Mouse (Mus musculus): ENCODE results near the gene Olfr655. TPM values are rescaled to one million over a fixed set of nuclear protein-coding genes. Genes with fewer than 3 reads are reported as not detected.

Gene Olfr655
- not detected in 2 replicates for polyA plus RNA-seq (2015; fragmentation: Nextera tagmentation; extraction: Ambion mirVana)

DNA sequence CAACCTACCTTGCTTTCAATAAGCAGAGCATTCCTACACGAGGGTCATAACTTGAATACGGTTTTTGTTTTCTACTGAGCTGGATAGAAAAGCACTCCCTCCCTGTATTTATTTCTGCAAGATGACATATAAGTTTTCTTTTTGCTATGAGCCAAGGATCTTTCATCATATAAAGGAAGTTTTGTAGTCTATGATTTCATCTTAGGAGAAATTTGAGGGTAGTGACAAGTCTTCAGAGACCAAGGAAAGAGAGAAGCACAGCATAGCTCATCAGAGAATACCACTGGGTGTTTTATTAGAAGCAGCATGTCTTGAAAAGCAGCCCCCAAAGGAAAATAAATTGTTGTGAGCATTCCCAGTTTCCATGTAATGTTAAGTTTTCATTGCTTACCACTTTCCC is at the start of gene Olfr655:
Gene Olfr655, minus strand, starts transcription at position 101 of the 400 bp plus-strand sequence.

DNA sequence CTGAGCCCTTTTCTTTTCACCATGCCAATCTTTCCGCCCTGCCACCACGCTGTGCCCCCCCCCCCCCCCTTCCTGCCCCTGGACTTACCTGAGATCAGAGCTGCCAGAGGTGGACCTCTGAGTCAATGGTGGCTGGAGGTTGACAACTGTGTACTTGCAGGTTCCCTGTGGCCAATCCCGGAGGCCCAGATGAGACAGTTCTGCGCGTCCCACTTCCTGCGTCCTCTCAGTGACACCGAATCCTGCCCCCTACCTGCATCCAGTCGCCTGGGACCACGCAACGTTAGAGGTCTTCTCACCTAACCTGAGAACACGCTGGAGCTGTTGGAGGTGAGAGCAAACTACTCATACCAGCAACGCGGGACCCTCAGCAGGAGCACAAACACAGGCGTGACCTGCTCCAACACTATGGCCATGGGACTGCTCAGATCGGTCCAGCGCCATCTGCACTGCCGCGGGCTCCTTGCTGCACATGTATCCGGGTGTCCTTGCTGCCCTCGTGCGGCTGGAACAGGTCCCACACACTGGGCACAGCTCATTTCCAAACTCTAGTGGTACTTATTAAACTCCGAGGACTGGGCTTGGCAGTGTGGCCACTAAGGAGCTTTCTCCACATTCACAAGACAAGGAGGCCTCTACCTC is 45.4 kb upstream of the Olfr655 start, which contains the start of gene Olfr658:
Gene Olfr658, minus strand, starts transcription at position 465 of the 642 bp plus-strand sequence.

DNA sequence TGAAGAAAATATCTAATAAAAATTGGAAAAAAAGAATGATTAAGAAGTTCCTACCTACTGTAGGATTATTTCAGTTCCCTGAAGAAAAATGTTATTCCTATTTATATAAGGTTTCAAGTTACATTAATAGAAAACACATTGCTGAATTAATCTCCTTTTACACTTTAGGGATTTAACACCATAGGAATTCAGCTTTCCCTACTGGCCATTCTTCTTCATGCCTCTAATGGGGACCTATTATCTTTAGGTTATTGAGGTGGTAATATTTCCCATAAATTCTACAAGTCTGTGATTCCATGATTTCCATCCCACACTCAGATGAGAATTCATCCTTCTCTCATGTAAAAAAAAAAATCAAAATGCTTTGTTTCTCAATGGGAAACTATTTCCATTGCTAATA is 22.9 kb upstream of the Olfr655 start, which contains the start of gene Olfr657:
Gene Olfr657, plus strand, starts transcription at position 301 of the 400 bp plus-strand sequence.

DNA sequence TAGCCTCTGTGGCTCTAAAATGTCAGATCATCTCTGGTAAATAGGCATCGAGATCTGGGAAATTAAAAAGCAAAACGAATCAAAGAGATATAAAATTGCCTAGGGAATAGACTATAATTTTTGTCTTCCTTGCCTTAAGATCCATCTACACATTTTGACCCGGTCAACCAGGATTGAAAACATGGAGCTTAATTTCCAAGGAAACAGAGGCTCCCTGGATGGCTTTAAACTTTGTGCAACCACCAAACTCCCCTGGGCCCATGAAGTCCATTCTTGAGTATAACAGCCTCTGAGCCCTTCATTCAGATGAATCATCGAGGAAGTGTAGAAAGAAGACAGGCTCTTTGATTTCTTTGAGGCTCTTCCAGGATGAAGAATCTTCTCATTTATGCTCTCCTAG is 12.1 kb upstream of the Olfr655 start, which contains the start of gene Olfr656:
Gene Olfr656, plus strand, starts transcription at position 301 of the 400 bp plus-strand sequence.

DNA sequence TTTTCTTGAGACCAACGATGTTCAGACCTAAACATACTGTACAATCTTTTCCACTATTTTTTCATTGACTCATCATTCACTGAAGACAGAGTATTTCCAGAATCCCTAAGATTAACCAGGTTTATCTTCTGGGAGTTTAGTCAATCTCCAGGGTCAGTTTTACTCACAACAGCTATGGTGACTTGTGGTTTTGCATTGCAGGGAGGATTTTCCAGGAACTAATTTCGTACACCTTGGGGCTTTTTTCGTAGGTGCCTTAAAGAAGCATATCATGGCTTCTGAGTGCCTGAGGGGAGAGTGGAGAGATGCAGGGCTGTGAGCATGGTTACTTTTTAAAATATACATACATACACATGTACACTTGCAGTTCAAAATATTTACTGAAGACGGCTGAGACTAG is 14.9 kb downstream of the Olfr655 start, which contains the start of gene Olfr654:
Gene Olfr654, plus strand, starts transcription at position 301 of the 400 bp plus-strand sequence.

DNA sequence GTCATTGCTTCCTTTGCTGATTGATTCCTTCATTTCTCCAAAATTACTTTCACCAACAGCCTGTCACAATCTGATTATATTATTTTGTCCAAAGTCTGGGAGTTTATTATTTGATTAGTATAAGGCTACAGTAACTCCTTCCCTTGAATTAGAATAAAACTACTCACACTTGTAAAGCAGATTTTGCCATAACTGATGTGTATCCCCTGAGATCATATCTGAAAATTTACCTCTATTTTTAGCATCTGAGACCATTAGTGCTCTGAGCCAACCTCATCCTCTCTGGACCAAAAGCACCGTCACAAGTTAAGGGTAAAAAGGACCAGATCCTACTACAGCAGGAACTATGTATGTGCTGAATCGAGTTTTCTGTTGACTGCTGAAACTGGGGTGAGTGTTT is 24.6 kb downstream of the Olfr655 start, which contains the start of gene Olfr653:
Gene Olfr653, plus strand, starts transcription at position 301 of the 400 bp plus-strand sequence.

DNA sequence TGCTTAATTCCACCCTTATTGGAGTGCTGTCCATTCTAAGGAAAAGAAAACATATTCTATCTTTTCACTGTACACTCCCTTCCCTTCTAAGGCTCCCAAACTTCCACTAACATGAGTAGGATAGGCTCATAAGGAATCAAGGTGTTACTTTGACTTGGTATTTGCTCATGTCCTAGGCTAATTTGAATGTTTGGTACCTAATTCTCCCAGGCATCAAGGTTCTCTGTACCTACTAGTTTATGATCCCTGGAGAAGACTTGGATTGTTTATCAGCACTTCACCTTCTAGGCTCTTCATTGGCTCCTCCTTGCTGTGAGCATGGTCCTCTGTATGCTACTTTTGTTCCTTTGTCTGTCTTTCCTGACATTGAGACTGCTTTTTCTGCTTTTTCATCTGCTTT is 41.0 kb downstream of the Olfr655 start, which contains the start of gene Olfr652:
Gene Olfr652, plus strand, starts transcription at position 301 of the 400 bp plus-strand sequence.

DNA sequence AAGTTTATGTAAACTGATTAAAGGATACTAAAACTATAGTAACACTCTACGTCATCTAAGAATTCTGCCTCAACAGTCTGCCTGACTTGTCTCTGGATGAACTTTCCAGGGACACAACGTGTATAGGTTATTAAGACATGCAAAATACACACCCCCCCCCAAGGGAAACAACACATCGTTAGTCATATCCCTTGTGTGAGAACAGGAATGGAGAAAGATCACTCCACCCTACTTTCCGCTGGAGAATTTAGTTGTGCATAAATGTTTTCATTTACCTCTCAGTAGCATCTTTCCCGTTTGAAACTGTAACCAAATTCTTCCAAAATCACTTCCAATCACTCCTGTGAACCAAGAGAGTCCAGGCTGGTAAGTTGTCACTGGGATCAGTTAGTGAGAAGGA is 51.7 kb downstream of the Olfr655 start, which contains the start of gene Olfr651:
Gene Olfr651, plus strand, starts transcription at position 301 of the 400 bp plus-strand sequence.

Other genes with a start within 250 kb of the Olfr655 start
- 0.89 and 0.90 TPM in 2 replicates for gene Trim12c, start 248.4 kb downstream of the Olfr655 start, polyA plus RNA-seq (2015; fragmentation: Nextera tagmentation; extraction: Ambion mirVana)
- gene Trim30b, start 231.9 kb downstream of the Olfr655 start, polyA plus RNA-seq (2015; fragmentation: Nextera tagmentation; extraction: Ambion mirVana), result 0.11 and 0.21 TPM in 2 replicates
- 0.13 and 0.17 TPM in 2 replicates for gene Trim30c, start 200.9 kb downstream of the Olfr655 start, polyA plus RNA-seq (2015; fragmentation: Nextera tagmentation; extraction: Ambion mirVana)
- 1.1 and 1.9 TPM in 2 replicates for gene Trim30a, start 136.6 kb downstream of the Olfr655 start, polyA plus RNA-seq (2015; fragmentation: Nextera tagmentation; extraction: Ambion mirVana)
- 1.3 and 2.0 TPM in 2 replicates for gene Trim30d, start 93.9 kb downstream of the Olfr655 start, polyA plus RNA-seq (2015; fragmentation: Nextera tagmentation; extraction: Ambion mirVana)
- not detected in 2 replicates for gene Olfr651, start 51.6 kb downstream of the Olfr655 start, polyA plus RNA-seq (2015; fragmentation: Nextera tagmentation; extraction: Ambion mirVana)
- gene Olfr652, start 40.9 kb downstream of the Olfr655 start, polyA plus RNA-seq (2015; fragmentation: Nextera tagmentation; extraction: Ambion mirVana), result 0.03 TPM in 1 of 2 replicates, not detected in the other
- not detected in 2 replicates for gene Olfr653, start 24.5 kb downstream of the Olfr655 start, polyA plus RNA-seq (2015; fragmentation: Nextera tagmentation; extraction: Ambion mirVana)
- gene Olfr654, start 14.8 kb downstream of the Olfr655 start, polyA plus RNA-seq (2015; fragmentation: Nextera tagmentation; extraction: Ambion mirVana), result not detected in 2 replicates
- gene Olfr656, start 12.2 kb upstream of the Olfr655 start, polyA plus RNA-seq (2015; fragmentation: Nextera tagmentation; extraction: Ambion mirVana), result not detected in 2 replicates
- gene Olfr657, start 23.0 kb upstream of the Olfr655 start, polyA plus RNA-seq (2015; fragmentation: Nextera tagmentation; extraction: Ambion mirVana), result not detected in 2 replicates
- 0.28 and 0.37 TPM in 2 replicates for gene Olfr658, start 45.5 kb upstream of the Olfr655 start, polyA plus RNA-seq (2015; fragmentation: Nextera tagmentation; extraction: Ambion mirVana)
- gene Olfr659, start 65.0 kb upstream of the Olfr655 start, polyA plus RNA-seq (2015; fragmentation: Nextera tagmentation; extraction: Ambion mirVana), result not detected in 2 replicates
- gene Olfr661, start 84.7 kb upstream of the Olfr655 start, polyA plus RNA-seq (2015; fragmentation: Nextera tagmentation; extraction: Ambion mirVana), result not detected in 2 replicates
- not detected in 2 replicates for gene Usp17le, start 175.7 kb upstream of the Olfr655 start, polyA plus RNA-seq (2015; fragmentation: Nextera tagmentation; extraction: Ambion mirVana)
- gene Usp17lb, start 240.8 kb upstream of the Olfr655 start, polyA plus RNA-seq (2015; fragmentation: Nextera tagmentation; extraction: Ambion mirVana), result not detected in 2 replicates